Mouse (Mus musculus) limb, embryonic 14.5 days (tissue): ENCODE measurements at regions not wholly inside any gene's neighbourhood (a gene's known extent, or its start where the extent isn't known, plus 50 kb on each side); places are given as distances from the start of the nearest gene placed in this dataset.
A peak's percentile ranks its signal among the peaks of the same experiment; 100 is the strongest.

Experiments used
- ATAC-seq: fragments of 200-750 bp; cut with Nextera tagmentation; 2 replicates; pipeline ENCODE4 v1.8.0; 2017; ENCODE audit warnings: low read depth, moderate number of reproducible peaks, moderate TSS enrichment; ENCODE audit not compliant: low FRiP score
- DNase-seq: peaks from one replicate; pipeline ENCODE4 v3.0.0-alpha.2; 2015; ENCODE audit warnings: low spot score
- H3K27ac ChIP-seq: fragments of 300-500 bp; sonication (generic); replicated peaks from 2 replicates; pipeline ENCODE4 v1.5.1; 2014; ENCODE audit warnings: low read depth, mild to moderate bottlenecking, low read length, moderate library complexity, mixed read lengths
- H3K27me3 ChIP-seq: fragments of 300-500 bp; sonication (generic); 2 replicates; pipeline ENCODE4 v1.6.1; 2014; ENCODE audit warnings: low read length, mixed read lengths; ENCODE audit not compliant: control insufficient read depth, insufficient read depth
- H3K36me3 ChIP-seq: fragments of 300-500 bp; sonication (generic); 2 replicates; pipeline ENCODE4 v1.6.1; 2014; ENCODE audit warnings: mild to moderate bottlenecking, low read length, moderate library complexity, mixed read lengths; ENCODE audit not compliant: control insufficient read depth, insufficient read depth
- H3K4me1 ChIP-seq: fragments of 300-500 bp; sonication (generic); 2 replicates; pipeline ENCODE4 v1.6.1; 2014; ENCODE audit warnings: antibody characterized with exemption, low read length, mixed read lengths; ENCODE audit not compliant: control insufficient read depth, insufficient read depth
- H3K4me2 ChIP-seq: fragments of 300-500 bp; sonication (generic); replicated peaks from 2 replicates; pipeline ENCODE4 v1.6.1; 2014; ENCODE audit warnings: low read depth, mild to moderate bottlenecking, low read length, moderate library complexity; ENCODE audit not compliant: severe bottlenecking
- H3K4me3 ChIP-seq: fragments of 300-500 bp; sonication (generic); replicated peaks from 2 replicates; pipeline ENCODE4 v1.5.1; 2014; ENCODE audit warnings: low read length
- H3K9ac ChIP-seq: fragments of 300-500 bp; sonication (generic); 2 replicates; pipeline ENCODE4 v1.6.1; 2014; ENCODE audit warnings: mild to moderate bottlenecking, low read depth, low read length, moderate library complexity; ENCODE audit not compliant: severe bottlenecking
- H3K9me3 ChIP-seq: fragments of 300-500 bp; sonication (generic); 2 replicates; pipeline ENCODE4 v1.6.1; 2016; ENCODE audit warnings: low read length; ENCODE audit not compliant: control insufficient read depth
- POLR2A ChIP-seq: fragments of 200-500 bp; IDR thresholded peaks from 2 replicates; pipeline ENCODE4 v1.8.0; 2012; ENCODE audit warnings: inconsistent platforms, mild to moderate bottlenecking, moderate library complexity, borderline replicate concordance; ENCODE audit not compliant: insufficient read depth, insufficient read length; ENCODE audit errors: extremely low read depth
- WGBS: fragments of 180-500 bp; shearing (Covaris S2); extraction: QIAGEN DNeasy Blood & Tissue Kit; methylation state at CpG from one replicate; pipeline ENCODE4 v1.1.7; 2014; 5-methylcytosine and 5-hydroxymethylcytosine counted together

DNA sequence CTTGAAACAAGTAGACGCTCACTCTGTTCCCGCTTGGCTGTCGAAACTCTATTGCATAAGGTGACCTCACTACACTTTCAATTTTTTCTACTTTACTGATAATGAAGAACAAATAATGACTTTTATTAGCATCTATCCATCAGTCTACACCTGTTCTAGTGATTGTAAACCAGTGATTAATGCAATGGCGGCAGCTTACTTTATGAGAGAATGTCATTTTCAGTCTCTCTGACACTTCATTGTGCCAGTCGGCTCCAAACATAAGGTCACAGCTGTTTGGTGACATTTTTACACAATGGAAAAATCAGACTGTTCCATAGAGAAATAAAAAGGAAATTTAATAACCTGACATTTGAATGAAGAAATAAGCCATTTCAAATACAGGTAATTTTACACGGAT is 817.5 kb downstream of the Slitrk6 start:
- no peak for ATAC-seq
- no peak for DNase-seq
- H3K27me3 ChIP-seq, result no peaks in the 10 kb centered on the region
- no peak overlapping the region for H3K4me2 ChIP-seq
- TF ChIP-seq POLR2A, result no peak
- 67% methylated on average over 6 of the region's 6 CpGs for whole genome bisulfite sequencing
- no peak overlapping the region for H3K27ac ChIP-seq
- H3K9ac ChIP-seq, result no peak overlapping the region
- no peak overlapping the region for H3K4me3 ChIP-seq
- no peaks in the 10 kb centered on the region for H3K4me1 ChIP-seq
- no peaks in the 10 kb centered on the region for H3K36me3 ChIP-seq
- H3K9me3 ChIP-seq, result no peaks in the 10 kb centered on the region

DNA sequence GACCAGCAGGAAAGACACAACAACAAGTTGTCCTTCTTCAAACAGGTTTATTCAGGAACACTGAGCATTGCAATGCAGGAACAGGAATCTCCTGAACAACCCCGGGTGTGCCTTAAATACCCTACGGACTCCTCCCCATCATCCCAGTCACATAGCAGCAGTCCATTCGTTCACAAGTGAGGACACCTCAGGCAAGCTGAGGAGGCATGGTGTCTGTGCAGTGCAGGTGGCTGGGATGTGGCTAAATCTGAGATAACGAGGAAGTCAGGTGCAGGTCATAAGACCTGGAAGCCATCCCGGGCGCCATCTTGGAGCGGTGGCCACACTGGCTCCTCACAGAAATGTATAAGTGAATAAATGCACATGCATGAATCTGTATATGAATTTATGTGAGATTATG is 826.0 kb downstream of the Slitrk6 start:
- WGBS, result 92% methylated on average over 7 of the region's 7 CpGs
- no peaks in the 10 kb centered on the region for H3K4me1 ChIP-seq
- H3K9ac ChIP-seq, result no peak overlapping the region
- no peak overlapping the region for H3K27ac ChIP-seq
- ATAC-seq (no peak), DNase-seq (no peak)
- H3K27me3 ChIP-seq, result no peaks in the 10 kb centered on the region
- H3K4me3 ChIP-seq, result no peak overlapping the region
- no peaks in the 10 kb centered on the region for H3K36me3 ChIP-seq
- H3K4me2 ChIP-seq, result no peak overlapping the region
- no peaks in the 10 kb centered on the region for H3K9me3 ChIP-seq
- no peak for TF ChIP-seq POLR2A

DNA sequence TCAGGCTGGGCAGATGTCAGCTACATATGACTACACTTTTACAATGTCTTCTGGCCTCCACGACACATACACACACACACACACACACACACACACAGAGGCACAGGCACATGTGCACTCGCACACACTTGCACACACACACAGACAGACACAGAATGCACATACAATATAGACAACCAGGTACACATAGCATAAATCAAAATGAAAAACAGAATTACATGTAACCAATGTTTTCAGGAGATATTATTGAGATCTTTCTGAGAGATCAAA is 863.1 kb downstream of the Slitrk6 start:
- WGBS, result 72% methylated on average over 2 of the region's 2 CpGs
- H3K36me3 ChIP-seq, result no peaks in the 10 kb centered on the region
- H3K4me3 ChIP-seq, result no peak overlapping the region
- H3K4me1 ChIP-seq, result no peaks in the 10 kb centered on the region
- ATAC-seq, result no peak
- H3K9ac ChIP-seq, result no peak overlapping the region
- no peak overlapping the region for H3K4me2 ChIP-seq
- no peak for TF ChIP-seq POLR2A
- no peak overlapping the region for H3K27ac ChIP-seq
- no peaks in the 10 kb centered on the region for H3K27me3 ChIP-seq
- no peak for DNase-seq
- H3K9me3 ChIP-seq, result no peaks in the 10 kb centered on the region

DNA sequence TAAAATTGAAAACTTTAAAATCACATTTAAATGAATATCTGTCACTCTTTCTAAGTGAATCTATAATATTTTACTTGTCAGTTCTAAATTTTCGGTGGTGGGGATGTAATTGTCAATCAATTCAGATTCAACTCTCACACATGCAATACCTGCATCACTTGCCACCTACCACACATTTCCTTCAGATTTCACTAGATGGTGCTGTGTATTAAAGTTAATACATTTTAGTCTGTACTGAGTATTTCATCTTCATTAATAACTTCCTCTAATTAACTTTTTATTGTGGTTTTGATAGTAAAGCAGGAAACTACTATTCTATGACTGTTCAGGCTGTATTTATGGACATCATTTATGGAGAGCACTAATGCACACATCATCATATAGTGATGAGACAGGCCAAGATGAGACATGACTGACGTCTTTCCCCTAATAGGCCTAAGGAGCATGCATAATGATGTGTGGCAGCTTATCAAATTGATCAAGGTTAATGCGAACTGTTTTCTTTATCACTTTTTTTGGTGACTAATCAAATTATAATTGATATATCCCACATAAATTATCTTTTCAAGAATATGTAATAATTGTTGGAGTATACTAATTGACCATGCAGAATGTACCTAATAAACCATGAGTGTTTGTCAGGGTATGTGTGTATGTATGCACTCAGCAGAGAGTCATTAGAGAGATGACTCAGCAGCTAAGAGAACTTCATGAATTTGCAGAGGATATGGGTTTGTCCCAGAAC is 863.6 kb downstream of the Slitrk6 start:
- WGBS, result 70% methylated on average over 3 of the region's 3 CpGs

DNA sequence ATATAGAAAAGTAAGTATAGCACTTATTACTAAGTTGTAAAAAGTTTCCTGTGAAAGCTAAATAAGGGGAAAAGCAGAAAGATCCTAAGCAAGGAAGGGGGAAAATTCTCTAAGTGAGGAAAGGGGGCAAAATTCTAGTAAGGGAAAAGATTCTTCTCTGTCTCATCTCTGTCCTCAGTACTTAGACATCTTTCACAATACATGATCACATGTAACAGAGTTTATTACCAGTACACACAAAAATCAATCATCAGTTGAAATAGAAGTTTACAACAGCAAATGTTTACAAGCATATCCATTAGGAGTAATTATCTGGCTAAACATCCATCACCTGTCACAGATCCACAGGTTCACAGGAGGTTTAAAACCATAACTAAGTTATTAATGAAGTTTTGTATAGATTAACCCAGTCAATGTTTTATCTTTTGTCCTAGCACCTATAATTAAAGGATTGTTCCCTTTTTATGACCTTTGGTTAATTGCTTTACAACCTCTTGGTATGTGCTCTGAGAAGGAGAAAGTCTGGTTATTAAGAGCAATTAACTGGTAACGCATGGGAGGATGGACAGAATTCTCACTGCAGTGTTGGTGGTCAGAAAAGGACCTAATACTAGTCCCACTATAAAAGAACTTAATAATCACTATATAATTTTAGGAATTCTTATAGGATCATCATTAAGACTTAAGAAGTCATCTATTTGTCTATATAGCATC is 877.8 kb downstream of the Slitrk6 start:
- DNase-seq, result no peak
- 37% methylated on average over 1 of the region's 1 CpGs for WGBS
- H3K4me1 ChIP-seq, result no peaks in the 10 kb centered on the region
- H3K4me3 ChIP-seq, result no peak overlapping the region
- H3K36me3 ChIP-seq, result no peaks in the 10 kb centered on the region
- no peaks in the 10 kb centered on the region for H3K27me3 ChIP-seq
- H3K9ac ChIP-seq, result no peak overlapping the region
- ATAC-seq, result no peak
- no peaks in the 10 kb centered on the region for H3K9me3 ChIP-seq
- H3K27ac ChIP-seq, result no peak overlapping the region
- TF ChIP-seq POLR2A, result no peak
- no peak overlapping the region for H3K4me2 ChIP-seq

More for the DNA sequence above, 863.6 kb downstream of the Slitrk6 start:
- H3K9me3 ChIP-seq, result no peaks in the 10 kb centered on the region
- peak; percentile 14 for DNase-seq
- no peak overlapping the region for H3K4me2 ChIP-seq
- no peak overlapping the region for H3K27ac ChIP-seq
- H3K9ac ChIP-seq, result no peak overlapping the region
- H3K36me3 ChIP-seq, result no peaks in the 10 kb centered on the region
- no peaks in the 10 kb centered on the region for H3K27me3 ChIP-seq
- ATAC-seq, result no peak
- TF ChIP-seq POLR2A, result no peak
- no peak overlapping the region for H3K4me3 ChIP-seq
- H3K4me1 ChIP-seq, result no peaks in the 10 kb centered on the region
